Mouse (Mus musculus): ENCODE results near the gene Tex14. TPM values are rescaled to one million over a fixed set of nuclear protein-coding genes. Genes with fewer than 3 reads are reported as not detected.
A peak's percentile ranks its signal among the peaks of the same experiment; 100 is the strongest.
"Not testable (repeated sequence)": the region's sequence is repeated elsewhere in the genome, so short reads cannot be mapped to it uniquely, and the experiment has no call there.

Gene Tex14
- polyA plus RNA-seq, 1 experiment from 2014 or later = 0.38 TPM

DNA sequence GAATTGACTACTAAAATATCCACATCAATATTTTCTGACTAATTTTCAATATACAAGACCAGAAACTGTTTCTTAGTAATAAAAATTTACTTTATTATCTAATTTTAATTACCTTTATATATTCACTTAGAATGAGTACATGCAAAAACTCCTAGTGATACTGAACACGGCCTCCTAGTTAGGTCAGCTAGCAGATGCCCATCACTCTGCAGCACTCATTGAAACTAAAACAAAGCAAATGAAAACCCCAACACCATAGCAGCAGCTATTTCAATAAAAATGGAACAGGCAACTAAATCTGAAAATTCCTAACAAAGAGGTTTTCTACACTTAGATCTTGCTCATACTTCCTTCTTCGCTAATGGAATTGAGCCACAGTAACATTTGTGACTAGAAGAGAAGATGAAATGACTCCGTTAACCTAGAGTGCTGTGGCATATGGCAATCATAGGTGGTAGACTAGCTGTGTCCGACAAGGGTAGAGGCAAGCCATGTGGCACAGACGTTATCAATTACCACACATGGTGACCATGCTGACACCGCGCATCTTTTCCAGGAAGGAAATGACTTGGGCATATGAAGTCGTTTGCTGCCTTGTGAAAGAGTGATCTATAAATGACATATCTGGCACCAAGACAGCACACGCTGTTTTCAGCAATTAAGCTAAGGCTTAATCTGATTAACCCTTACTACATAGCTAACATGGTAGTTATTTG lies 36.8 kb upstream of the Tex14 start:
- no peak for ATAC-seq (ENCODE audit: insufficient number of reproducible peaks, insufficient read depth, low FRiP score, low read depth)
- H3K9me3 ChIP-seq (ENCODE audit: control insufficient read depth, low read length) = 0 out of 2 replicates have a peak, but pooled peaks cover 4% of the 10 kb centered on the region

DNA sequence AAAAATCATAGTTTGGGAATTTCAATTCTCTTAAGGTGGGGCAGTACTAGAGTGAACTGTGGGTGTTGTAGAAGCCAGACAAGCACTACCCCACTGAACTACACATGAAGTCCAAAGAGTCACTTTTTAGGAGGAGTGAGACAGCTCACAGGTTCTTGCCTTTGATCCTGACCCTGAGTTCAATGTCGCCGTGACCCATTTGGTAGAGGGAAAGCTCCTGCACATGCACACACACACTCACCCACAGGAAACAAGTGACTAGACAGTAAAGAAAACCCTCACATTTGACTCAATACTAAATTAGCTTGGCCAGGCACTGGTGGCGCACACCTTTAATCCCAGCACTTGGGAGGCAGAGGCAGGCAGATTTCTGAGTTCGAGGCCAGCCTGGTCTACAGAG lies 20.3 kb upstream of the Tex14 start:
- Histone ChIP-seq H3K4me1 (ENCODE audit: control insufficient read depth in 2 of 2, insufficient read depth in 2 of 2, low read length in 2 of 2) (no peaks in the 10 kb centered on the region), H3K9ac (ENCODE audit: low read length) (no peak overlapping the region), H3K27me3 (ENCODE audit: control insufficient read depth, insufficient read depth, low read length) (no peaks in the 10 kb centered on the region), H3K27ac (replicated peaks in 1 of 2; ENCODE audit: control insufficient read depth in 1 of 2, insufficient read depth in 1 of 2, low read depth in 2 of 2, low read length in 2 of 2) (no peak overlapping the region), H3K4me3 (ENCODE audit: control insufficient read depth in 1 of 2, insufficient read depth in 1 of 2, low read depth in 1 of 2, low read length in 2 of 2) (no peak overlapping the region), H3K4me2 (ENCODE audit: low read length) (no peak overlapping the region), H3K36me3 (ENCODE audit: control insufficient read depth, insufficient read depth, low read length) (peaks cover 11% of the 10 kb centered on the region; the same call in 1 of the 2 replicates), H3K9me3 (ENCODE audit: control insufficient read depth, low read length) (no peaks in the 10 kb centered on the region)
- ATAC-seq (ENCODE audit: insufficient number of reproducible peaks, insufficient read depth, low FRiP score, low read depth) = no peak
- WGBS = 95% methylated on average over 4 of the region's 4 CpGs

More for the DNA sequence above, 36.8 kb upstream of the Tex14 start:
- Histone ChIP-seq H3K4me2 (ENCODE audit: low read length) (no peak overlapping the region), H3K27ac (replicated peaks in 1 of 2; ENCODE audit: control insufficient read depth in 1 of 2, insufficient read depth in 1 of 2, low read depth in 2 of 2, low read length in 2 of 2) (no peak overlapping the region), H3K27me3 (ENCODE audit: control insufficient read depth, insufficient read depth, low read length) (no peaks in the 10 kb centered on the region), H3K4me3 (ENCODE audit: control insufficient read depth in 1 of 2, insufficient read depth in 1 of 2, low read depth in 1 of 2, low read length in 2 of 2) (no peak overlapping the region), H3K36me3 (ENCODE audit: control insufficient read depth, insufficient read depth, low read length) (no peaks in the 10 kb centered on the region), H3K4me1 (ENCODE audit: control insufficient read depth in 2 of 2, insufficient read depth in 2 of 2, low read length in 2 of 2) (no peaks in the 10 kb centered on the region), H3K9ac (ENCODE audit: low read length) (no peak overlapping the region)
- WGBS = 68% methylated on average over 9 of the region's 9 CpGs

DNA sequence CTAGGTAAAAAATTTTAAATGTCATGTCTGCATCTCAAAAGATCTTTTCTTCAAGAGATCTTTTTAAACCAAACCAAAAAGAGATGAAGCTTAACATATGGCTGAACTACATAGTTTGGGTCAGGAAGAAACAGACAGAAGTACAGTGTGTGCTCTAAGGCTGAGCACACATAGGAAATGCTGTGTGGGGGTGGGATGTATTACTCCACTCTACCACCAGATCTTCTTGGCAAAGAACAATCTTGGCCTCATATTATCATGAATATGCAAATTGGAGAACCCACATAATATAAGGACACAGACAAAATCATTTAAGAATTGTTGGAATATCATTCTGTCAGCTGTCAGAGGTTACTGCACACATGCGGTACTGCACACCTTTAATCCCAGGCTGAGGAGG lies 19.2 kb upstream of the Tex14 start:
- no peak for ATAC-seq (ENCODE audit: insufficient number of reproducible peaks, insufficient read depth, low FRiP score, low read depth)
- H3K4me2 ChIP-seq (ENCODE audit: low read length) = no peak overlapping the region
- H3K4me1 ChIP-seq (ENCODE audit: control insufficient read depth in 2 of 2, insufficient read depth in 2 of 2, low read length in 2 of 2) = no peaks in the 10 kb centered on the region
- no peak overlapping the region for H3K27ac ChIP-seq (replicated peaks in 1 of 2; ENCODE audit: control insufficient read depth in 1 of 2, insufficient read depth in 1 of 2, low read depth in 2 of 2, low read length in 2 of 2)
- H3K9me3 ChIP-seq (ENCODE audit: control insufficient read depth, low read length) = no peaks in the 10 kb centered on the region
- no peaks in the 10 kb centered on the region for H3K27me3 ChIP-seq (ENCODE audit: control insufficient read depth, insufficient read depth, low read length)
- peaks cover 9% of the 10 kb centered on the region; the same call in 1 of the 2 replicates for H3K36me3 ChIP-seq (ENCODE audit: control insufficient read depth, insufficient read depth, low read length)
- WGBS = 95% methylated on average over 1 of the region's 1 CpGs
- no peak overlapping the region for H3K4me3 ChIP-seq (ENCODE audit: control insufficient read depth in 1 of 2, insufficient read depth in 1 of 2, low read depth in 1 of 2, low read length in 2 of 2)
- no peak overlapping the region for H3K9ac ChIP-seq (ENCODE audit: low read length)

DNA sequence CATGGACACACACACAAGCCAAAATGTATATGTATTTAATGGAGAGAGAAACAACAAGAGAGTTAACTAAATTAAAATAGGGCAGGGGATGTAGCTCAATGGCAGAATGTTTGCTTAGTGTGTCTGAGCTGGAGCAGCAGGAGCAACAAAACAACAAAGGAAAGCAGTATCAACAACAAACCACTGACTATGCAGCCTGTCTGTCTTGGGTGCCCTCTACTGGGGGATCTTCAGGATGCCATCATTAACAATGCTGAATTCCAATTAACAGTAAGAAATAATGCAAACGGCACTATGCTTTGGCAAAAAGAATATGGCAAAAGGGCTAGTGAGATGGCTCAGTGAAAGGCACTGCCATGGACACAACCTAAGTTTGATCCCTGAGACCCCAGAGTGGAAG lies 11.0 kb upstream of the Tex14 start:
- Histone ChIP-seq H3K9ac (ENCODE audit: low read length) (no peak overlapping the region), H3K4me3 (ENCODE audit: control insufficient read depth in 1 of 2, insufficient read depth in 1 of 2, low read depth in 1 of 2, low read length in 2 of 2) (no peak overlapping the region), H3K27ac (replicated peaks in 1 of 2; ENCODE audit: control insufficient read depth in 1 of 2, insufficient read depth in 1 of 2, low read depth in 2 of 2, low read length in 2 of 2) (no peak overlapping the region), H3K36me3 (ENCODE audit: control insufficient read depth, insufficient read depth, low read length) (0 out of 2 replicates have a peak, but pooled peaks cover 4% of the 10 kb centered on the region), H3K4me1 (ENCODE audit: control insufficient read depth in 2 of 2, insufficient read depth in 2 of 2, low read length in 2 of 2) (no peaks in the 10 kb centered on the region), H3K4me2 (ENCODE audit: low read length) (no peak overlapping the region), H3K27me3 (ENCODE audit: control insufficient read depth, insufficient read depth, low read length) (no peaks in the 10 kb centered on the region), H3K9me3 (ENCODE audit: control insufficient read depth, low read length) (no peaks in the 10 kb centered on the region)
- no peak for ATAC-seq (ENCODE audit: insufficient number of reproducible peaks, insufficient read depth, low FRiP score, low read depth)
- 24% methylated on average over 1 of the region's 1 CpGs for WGBS

DNA sequence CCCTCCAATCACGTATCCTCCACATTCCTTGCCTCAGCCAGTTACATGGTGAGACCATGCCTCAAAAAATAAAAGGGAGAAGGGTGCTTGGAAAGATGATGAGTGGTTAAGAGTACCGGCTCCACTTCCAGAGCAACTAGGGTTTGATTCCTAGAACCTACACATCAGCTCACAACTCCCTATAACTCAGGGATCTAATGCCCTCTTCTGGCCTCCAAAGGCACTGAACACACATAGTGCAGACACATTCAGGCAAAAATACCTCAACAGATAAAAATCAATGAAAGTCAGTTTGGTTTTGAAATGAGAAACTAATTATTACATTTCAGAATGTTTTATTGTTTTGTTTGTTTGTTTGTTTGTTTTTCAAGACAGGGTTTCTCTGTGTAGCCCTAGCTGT lies 6.5 kb upstream of the Tex14 start:
- no peak for ATAC-seq (ENCODE audit: insufficient number of reproducible peaks, insufficient read depth, low FRiP score, low read depth)
- Histone ChIP-seq H3K9me3 (ENCODE audit: control insufficient read depth, low read length) (no peaks in the 10 kb centered on the region), H3K4me1 (ENCODE audit: control insufficient read depth in 2 of 2, insufficient read depth in 2 of 2, low read length in 2 of 2) (no peaks in the 10 kb centered on the region), H3K9ac (ENCODE audit: low read length) (no peak overlapping the region), H3K27ac (replicated peaks in 1 of 2; ENCODE audit: control insufficient read depth in 1 of 2, insufficient read depth in 1 of 2, low read depth in 2 of 2, low read length in 2 of 2) (no peak overlapping the region), H3K4me3 (ENCODE audit: control insufficient read depth in 1 of 2, insufficient read depth in 1 of 2, low read depth in 1 of 2, low read length in 2 of 2) (no peak overlapping the region), H3K4me2 (ENCODE audit: low read length) (no peak overlapping the region), H3K27me3 (ENCODE audit: control insufficient read depth, insufficient read depth, low read length) (no peaks in the 10 kb centered on the region), H3K36me3 (ENCODE audit: control insufficient read depth, insufficient read depth, low read length) (peaks cover 8% of the 10 kb centered on the region; the same call in 1 of the 2 replicates)
- 64% methylated on average over 2 of the region's 2 CpGs for WGBS

DNA sequence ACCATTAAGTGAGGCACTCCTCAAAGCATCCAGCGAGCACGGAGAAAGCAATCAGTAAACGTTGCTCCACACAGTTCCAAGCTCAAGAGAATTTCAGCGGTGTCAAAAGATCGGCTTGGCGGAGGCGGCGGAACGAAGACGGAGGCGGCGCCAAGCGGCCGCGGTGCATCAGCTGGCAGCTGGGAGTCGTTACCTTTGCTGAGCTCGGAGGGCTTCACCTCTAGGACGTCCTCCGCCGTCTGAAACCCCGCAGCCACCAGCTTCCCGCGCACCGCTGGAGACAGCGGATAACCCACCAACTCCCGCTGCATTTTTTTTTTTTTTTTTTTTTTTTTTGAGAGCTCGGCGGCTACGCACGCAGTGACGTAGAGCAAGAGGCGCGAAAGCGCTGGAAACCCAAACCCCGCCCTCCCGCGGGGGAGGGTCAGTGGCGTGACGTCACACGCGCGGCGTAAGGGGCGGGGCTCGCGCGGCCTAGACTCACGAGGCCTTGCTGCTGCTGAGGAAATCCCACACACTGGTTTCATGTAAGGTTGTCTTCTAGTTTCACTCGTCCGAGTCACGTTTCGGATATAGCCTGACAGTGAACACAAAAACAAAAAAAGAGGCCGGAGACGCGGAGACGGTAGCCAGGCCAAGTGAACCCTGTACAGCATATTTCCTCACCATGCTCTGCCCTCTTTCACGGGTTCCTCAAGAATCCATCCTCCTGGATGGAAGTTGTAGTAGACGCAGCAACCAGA lies 583 bp upstream of the Tex14 start:
- H3K36me3 ChIP-seq (ENCODE audit: control insufficient read depth, insufficient read depth, low read length) = peaks cover 8% of the 10 kb centered on the region; the same call in 1 of the 2 replicates
- WGBS = 1% methylated on average over 58 of the region's 58 CpGs
- peaks cover 4% of the 10 kb centered on the region in 2 experiments; a peak in 3 of 4 replicates for H3K4me1 ChIP-seq (ENCODE audit: control insufficient read depth in 2 of 2, insufficient read depth in 2 of 2, low read length in 2 of 2)
- H3K9ac ChIP-seq (ENCODE audit: low read length) = peak overlapping the region; percentile 88
- no peaks in the 10 kb centered on the region for H3K9me3 ChIP-seq (ENCODE audit: control insufficient read depth, low read length)
- peak overlapping the region; percentile 68 for H3K4me2 ChIP-seq (ENCODE audit: low read length)
- ATAC-seq (ENCODE audit: insufficient number of reproducible peaks, insufficient read depth, low FRiP score, low read depth) = peak; percentile 93
- peak overlapping the region; percentile 69 to 86 for H3K4me3 ChIP-seq (ENCODE audit: control insufficient read depth in 1 of 2, insufficient read depth in 1 of 2, low read depth in 1 of 2, low read length in 2 of 2)
- peak overlapping the region; percentile 93 to 94 for H3K27ac ChIP-seq (replicated peaks in 1 of 2; ENCODE audit: control insufficient read depth in 1 of 2, insufficient read depth in 1 of 2, low read depth in 2 of 2, low read length in 2 of 2)
- no peaks in the 10 kb centered on the region for H3K27me3 ChIP-seq (ENCODE audit: control insufficient read depth, insufficient read depth, low read length)

DNA sequence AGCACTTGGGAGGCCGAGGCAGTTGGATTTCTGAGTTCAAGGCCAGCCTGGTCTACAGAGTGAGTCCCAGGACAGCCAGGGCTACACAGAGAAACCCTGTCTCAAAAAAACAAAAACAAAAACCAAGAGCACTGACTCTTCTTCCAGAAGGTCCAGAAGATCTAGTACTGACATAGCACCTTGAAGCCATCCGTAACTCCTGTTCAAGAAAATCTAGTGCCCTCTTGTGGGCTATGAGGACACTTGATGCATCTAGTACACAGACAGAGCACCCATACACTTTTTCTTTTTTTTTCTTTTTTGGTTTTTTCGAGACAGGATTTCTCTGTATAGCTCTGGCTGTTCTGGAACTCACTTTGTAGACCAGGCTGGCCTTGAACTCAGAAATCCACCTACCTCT lies 8.5 kb downstream of the Tex14 start:
- not testable (repeated sequence) for H3K36me3 ChIP-seq (ENCODE audit: control insufficient read depth, insufficient read depth, low read length); H3K4me2 ChIP-seq (ENCODE audit: low read length); H3K9me3 ChIP-seq (ENCODE audit: control insufficient read depth, low read length); H3K4me3 ChIP-seq (ENCODE audit: control insufficient read depth in 1 of 2, insufficient read depth in 1 of 2, low read depth in 1 of 2, low read length in 2 of 2); ATAC-seq (ENCODE audit: insufficient number of reproducible peaks, insufficient read depth, low FRiP score, low read depth); H3K27ac ChIP-seq (replicated peaks in 1 of 2; ENCODE audit: control insufficient read depth in 1 of 2, insufficient read depth in 1 of 2, low read depth in 2 of 2, low read length in 2 of 2); H3K9ac ChIP-seq (ENCODE audit: low read length); H3K4me1 ChIP-seq (ENCODE audit: control insufficient read depth in 2 of 2, insufficient read depth in 2 of 2, low read length in 2 of 2); H3K27me3 ChIP-seq (ENCODE audit: control insufficient read depth, insufficient read depth, low read length)
- WGBS = 60% methylated on average over 3 of the region's 3 CpGs

Data from heart, embryonic 14.5 days (tissue).